In genomic region chr11:5239706-5240690, GRCm38 (mm10) we compare ENCODE assay signal across 9 mouse cellular contexts. TPM values are rescaled to one million over a fixed set of nuclear protein-coding genes. Genes with fewer than 3 reads are reported as not detected.
A peak's percentile ranks its signal among the peaks of the same experiment; 100 is the strongest.
DNase-seq lines count a peak whose midpoint lies in the region; ATAC-seq lines count a peak whose summit lies in the region.
"Had no signal": no experiment of that assay in that cellular context is flagged by ENCODE, and none has a peak within 500 bp of the region (broad histone marks: within the 10 kb centered on the region; RNA-seq: fewer than 3 reads in every experiment).

No protein-coding gene starts in this region.

- no peak for DNase-seq in heart, postnatal 10 days
- DNase-seq in limb, embryonic 11.5 days (ENCODE audit: low spot score) = peak; percentile 62
- DNase-seq in testis, postnatal 14 days (ENCODE audit: low spot score) = no peak
- DNase-seq in adrenal gland, adult (ENCODE audit: inconsistent age in 2 of 2, low spot score in 1 of 2) = no peak

- H3K9ac ChIP-seq in heart, embryonic 12.5 days = peak overlapping the region; percentile 46; the same call in 1 of the 2 replicates
- no peak overlapping the region for H3K9ac ChIP-seq in limb, embryonic 11.5 days (ENCODE audit: low read length)
- H3K9ac ChIP-seq in midbrain, embryonic 16.5 days (ENCODE audit: low read depth, low read length) = 0 out of 2 replicates have a peak overlapping the region, but pooled peaks have one; percentile 16

- intact Hi-C loops in heart, postnatal 10 days (cut with DNase I) = no loop called here

- no peaks in the 10 kb centered on the region for H3K9me3 ChIP-seq in heart, embryonic 12.5 days (replicated peaks)
- H3K9me3 ChIP-seq in limb, embryonic 11.5 days (ENCODE audit: control insufficient read depth, low read length) = no peaks in the 10 kb centered on the region
- H3K9me3 ChIP-seq in midbrain, embryonic 16.5 days (replicated peaks; ENCODE audit: control insufficient read depth, low read length, poor library complexity, severe bottlenecking) = no peaks in the 10 kb centered on the region

- H3K27ac ChIP-seq in heart, embryonic 12.5 days (ENCODE audit: poor library complexity, severe bottlenecking) = peak overlapping the region; percentile 89
- no peak overlapping the region for H3K27ac ChIP-seq in limb, embryonic 11.5 days (replicated peaks; ENCODE audit: low read depth, low read length)
- H3K27ac ChIP-seq in midbrain, embryonic 16.5 days (ENCODE audit: low read length) = peak overlapping the region; percentile 5; the same call in 1 of the 2 replicates

- H3K36me3 ChIP-seq in heart, embryonic 12.5 days = peaks cover 44% of the 10 kb centered on the region
- H3K36me3 ChIP-seq in limb, embryonic 11.5 days (ENCODE audit: control insufficient read depth, insufficient read depth, low read length) = peaks cover 11% of the 10 kb centered on the region; the same call in 1 of the 2 replicates
- H3K36me3 ChIP-seq in midbrain, embryonic 16.5 days (ENCODE audit: control insufficient read depth, insufficient read depth, low read length) = no peaks in the 10 kb centered on the region

- no peaks in the 10 kb centered on the region for H3K27me3 ChIP-seq in heart, embryonic 12.5 days (replicated peaks)
- H3K27me3 ChIP-seq in limb, embryonic 11.5 days (ENCODE audit: control insufficient read depth, insufficient read depth, low read length) = no peaks in the 10 kb centered on the region
- no peaks in the 10 kb centered on the region for H3K27me3 ChIP-seq in midbrain, embryonic 16.5 days (ENCODE audit: control insufficient read depth, insufficient read depth, low read depth, low read length)

- peak; percentile 75 for ATAC-seq in heart, embryonic 12.5 days (ENCODE audit: insufficient number of reproducible peaks, low FRiP score)
- peak; percentile 58; the same call in 1 of the 2 replicates for ATAC-seq in common myeloid progenitor, adult 5-6 weeks (replicated peaks; ENCODE audit: low read depth, poor library complexity, severe bottlenecking)
- peak; percentile 79 for ATAC-seq in limb, embryonic 11.5 days (ENCODE audit: insufficient number of reproducible peaks, low FRiP score, low TSS enrichment, low read depth)
- 0 out of 2 replicates have a peak, but pooled peaks have one; percentile 36 for ATAC-seq in midbrain, embryonic 16.5 days
- ATAC-seq in inflammation-experienced regulatory T-cells, adult 6 months = no peak

- peaks cover 48% of the 10 kb centered on the region for H3K4me1 ChIP-seq in heart, embryonic 12.5 days (replicated peaks)
- H3K4me1 ChIP-seq in limb, embryonic 11.5 days (ENCODE audit: control insufficient read depth, insufficient read depth, low read length) = peaks cover 21% of the 10 kb centered on the region
- H3K4me1 ChIP-seq in midbrain, embryonic 16.5 days (ENCODE audit: control insufficient read depth, insufficient read depth, low read length) = peaks cover 13% of the 10 kb centered on the region

- 6% methylated on average over 10 of the region's 10 CpGs for WGBS in heart, embryonic 12.5 days
- WGBS in limb, embryonic 11.5 days = 10% methylated on average over 10 of the region's 10 CpGs
- 5% methylated on average over 10 of the region's 10 CpGs for WGBS in midbrain, embryonic 16.5 days

- H3K4me3 ChIP-seq in heart, embryonic 12.5 days = no peak overlapping the region
- no peak overlapping the region for H3K4me3 ChIP-seq in limb, embryonic 11.5 days (ENCODE audit: low read depth, low read length)
- H3K4me3 ChIP-seq in midbrain, embryonic 16.5 days (ENCODE audit: low read depth, low read length) = no peak overlapping the region
- H3K4me3 ChIP-seq: erythroblast, embryonic 14.5 days had no signal

- H3K4me2 ChIP-seq in heart, embryonic 12.5 days = peak overlapping the region; percentile 17
- peak overlapping the region; percentile 3 for H3K4me2 ChIP-seq in limb, embryonic 11.5 days (ENCODE audit: low read depth, severe bottlenecking)
- H3K4me2 ChIP-seq in midbrain, embryonic 16.5 days (ENCODE audit: low read length) = no peak overlapping the region

RNA-seq across cellular contexts. Expression of gene Kremen1, which starts 21.4 kb away (rescaled TPM):
- polyA plus RNA-seq in heart, embryonic 12.5 days (2016; fragmentation: Nextera tagmentation; extraction: Ambion mirVana) = 40.1 and 42.0 TPM in 2 replicates
- 10 to 100 TPM; 73.4 to 80.7 TPM for total RNA-seq in heart, postnatal 10 days (2021)
- total RNA-seq in common myeloid progenitor, adult 5-6 weeks (2017) = 1.3 and 2.8 TPM in 2 replicates
- 10.3 and 13.6 TPM in 2 replicates for polyA plus RNA-seq in limb, embryonic 11.5 days (2014; fragmentation: Nextera tagmentation; extraction: Ambion mirVana)
- 4.0 and 4.8 TPM in 2 replicates for polyA plus RNA-seq in midbrain, embryonic 16.5 days (2015; fragmentation: Nextera tagmentation; extraction: Ambion mirVana)
- 1 to 10 TPM; 2.3 to 4.1 (median 3.0) TPM for polyA plus RNA-seq in inflammation-experienced regulatory T-cells, adult 6 months (2017; shearing (Covaris generic))
